Mouse (Mus musculus): ENCODE measurements around the gene Lasp1.

- no peak for TF ChIP-seq GATA1 (IDR thresholded peaks at IDR 0.05; ENCODE audit: borderline replicate concordance, low read length)
- no peak for TF ChIP-seq FLI1 (IDR thresholded peaks at IDR 0.05; ENCODE audit: low read length)
Measured at GRCm38 (mm10) chr11:97771410-97771809, 27.4 kb upstream of the Lasp1 start.

All from megakaryocyte, embryonic 14.5 days (primary cell).